Mouse (Mus musculus): ENCODE data around the gene Rnase2a.
"Not testable (repeated sequence)": the region's sequence is repeated elsewhere in the genome, so short reads cannot be mapped to it uniquely, and the experiment has no call there.

Gene Rnase2a

DNA sequence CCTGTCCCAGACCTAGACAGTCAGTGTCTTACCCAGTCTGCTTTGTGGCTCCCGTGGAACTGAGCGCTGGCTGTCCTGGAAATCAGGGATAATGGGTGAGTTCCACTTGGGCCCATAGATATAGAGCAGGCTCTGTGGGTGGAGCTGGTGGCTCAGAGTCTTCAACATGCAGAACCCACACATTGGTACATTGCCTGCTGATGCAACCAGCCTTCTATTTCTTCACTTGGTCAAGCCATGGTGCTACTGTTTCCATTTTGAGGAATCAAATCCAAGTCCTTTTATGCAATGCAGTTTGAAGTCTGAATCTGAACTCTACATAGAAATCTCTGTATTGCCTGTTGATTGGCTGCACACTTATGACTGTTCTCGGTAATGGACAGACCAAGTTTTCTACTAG is at the start of gene Rnase2a:
Gene Rnase2a, minus strand, starts transcription at position 72 of the 400 bp plus-strand sequence.
- no peak for DNase-seq

DNA sequence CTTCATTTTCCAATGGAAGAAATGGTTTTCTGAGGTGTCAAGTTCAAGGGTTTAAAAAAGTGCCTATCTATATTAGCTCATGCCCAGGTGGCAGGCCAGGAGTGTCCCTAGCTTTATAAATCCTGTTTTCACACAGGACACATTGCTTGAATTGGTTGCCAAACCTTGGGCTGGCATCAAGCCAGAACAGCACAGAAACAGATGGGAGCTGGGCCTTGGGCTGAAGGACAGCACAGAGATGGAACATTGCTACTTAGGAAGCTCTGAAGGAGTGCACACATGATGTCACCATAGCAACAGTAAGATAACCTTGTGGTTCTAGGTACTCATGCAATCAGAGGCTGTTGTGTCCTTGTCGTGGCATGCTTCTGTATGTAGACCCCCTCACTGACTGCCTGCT is 35.6 kb upstream of the Rnase2a start:
- no peak for DNase-seq

DNA sequence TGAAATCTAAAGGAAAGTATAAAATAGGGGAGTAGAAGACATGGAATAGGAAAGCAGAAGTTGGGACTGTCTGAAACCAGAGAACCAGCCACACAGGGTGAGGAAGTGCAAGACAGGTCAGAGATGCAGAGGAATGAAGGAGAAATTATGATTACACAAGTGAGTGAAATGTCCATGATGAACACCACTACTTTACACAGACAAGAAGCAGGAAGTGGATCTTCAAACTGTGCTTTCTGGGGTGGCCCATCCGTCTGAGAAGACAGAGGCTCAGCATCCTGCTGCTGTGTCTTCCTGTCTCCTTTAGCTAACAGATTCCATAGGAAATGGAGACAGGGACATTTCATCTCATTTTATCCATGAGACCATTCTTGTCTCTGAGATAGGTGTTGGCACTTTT is 22.6 kb upstream of the Rnase2a start:
- DNase-seq, result not testable (repeated sequence)

DNA sequence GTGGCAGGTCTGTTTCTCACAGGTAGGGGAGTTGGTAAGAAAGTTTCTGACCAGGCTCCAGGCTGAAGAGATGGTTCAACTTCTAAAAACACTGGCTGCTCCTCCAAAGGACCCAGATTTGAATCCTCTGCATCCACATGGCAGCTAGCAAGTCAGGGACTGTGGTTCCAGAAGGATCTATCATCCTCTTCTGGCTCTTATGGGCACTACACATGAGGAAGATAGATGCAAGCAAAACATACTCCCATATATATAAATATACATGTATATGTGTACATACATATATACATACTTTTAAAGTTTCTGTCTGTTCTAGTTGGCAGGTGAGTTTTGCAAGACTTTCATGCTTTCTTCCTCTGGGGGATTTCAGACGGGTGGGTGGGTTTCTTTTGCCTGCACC is 12.8 kb upstream of the Rnase2a start:
- DNase-seq, result no peak

DNA sequence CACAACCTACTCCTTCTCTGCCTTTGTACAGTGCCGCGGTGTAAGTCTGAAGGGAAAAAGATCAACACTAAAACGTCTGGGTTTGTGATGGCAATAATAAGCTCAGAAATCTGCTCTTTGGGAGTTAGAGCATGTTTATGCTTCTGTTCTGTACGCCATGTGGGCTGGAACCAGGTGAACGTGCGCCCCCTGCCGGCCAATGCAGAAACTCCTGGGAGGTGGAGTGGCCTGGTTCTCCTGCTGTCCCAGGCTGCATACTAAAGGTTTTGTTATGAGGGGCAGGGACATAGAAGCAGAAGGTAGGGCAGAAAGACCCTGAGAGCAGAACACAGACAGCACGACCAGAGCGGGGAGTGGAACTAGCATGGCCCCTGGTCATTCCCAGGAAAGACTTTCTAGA is 10.2 kb upstream of the Rnase2a start:
- peak; percentile 43 for DNase-seq

DNA sequence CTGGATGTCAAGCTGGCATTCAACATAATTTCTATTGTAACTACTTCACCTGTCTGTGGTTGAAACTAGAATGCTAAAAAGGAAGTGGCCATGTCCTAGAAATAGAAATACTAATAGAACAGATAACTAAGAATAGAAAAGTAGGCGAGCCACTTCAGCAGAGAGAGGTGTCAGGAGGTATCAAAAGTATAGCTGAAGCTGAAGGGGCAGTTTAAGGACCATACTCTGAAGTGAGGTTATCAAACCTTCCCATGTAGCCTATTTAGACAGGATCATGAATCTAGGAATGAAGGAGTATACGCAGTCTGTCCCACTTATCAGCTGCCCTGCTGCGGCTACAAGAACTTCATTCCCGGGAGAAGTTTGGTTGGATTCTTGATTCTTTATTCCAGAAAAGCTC is 9.8 kb upstream of the Rnase2a start:
- DNase-seq, result no peak

DNA sequence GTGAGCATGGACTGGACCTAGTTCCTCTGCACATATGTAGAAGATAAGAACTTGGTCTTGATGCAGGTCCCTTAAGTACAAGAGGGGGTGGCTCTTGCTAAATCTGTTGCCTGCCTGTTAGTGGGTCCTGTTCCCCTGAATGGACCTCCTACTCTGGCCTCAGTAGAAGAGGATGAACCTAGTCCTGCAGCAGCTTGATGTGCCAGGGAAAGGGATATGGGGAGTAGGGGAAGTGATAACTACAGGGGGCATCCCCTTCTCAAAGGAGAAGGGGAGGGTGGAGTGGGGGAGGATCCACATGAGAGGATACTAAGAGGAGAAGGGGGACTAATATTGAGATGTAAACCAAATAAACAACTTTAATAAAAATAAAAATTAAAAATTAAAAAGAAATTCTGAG is 6.5 kb upstream of the Rnase2a start:
- DNase-seq, result no peak

DNA sequence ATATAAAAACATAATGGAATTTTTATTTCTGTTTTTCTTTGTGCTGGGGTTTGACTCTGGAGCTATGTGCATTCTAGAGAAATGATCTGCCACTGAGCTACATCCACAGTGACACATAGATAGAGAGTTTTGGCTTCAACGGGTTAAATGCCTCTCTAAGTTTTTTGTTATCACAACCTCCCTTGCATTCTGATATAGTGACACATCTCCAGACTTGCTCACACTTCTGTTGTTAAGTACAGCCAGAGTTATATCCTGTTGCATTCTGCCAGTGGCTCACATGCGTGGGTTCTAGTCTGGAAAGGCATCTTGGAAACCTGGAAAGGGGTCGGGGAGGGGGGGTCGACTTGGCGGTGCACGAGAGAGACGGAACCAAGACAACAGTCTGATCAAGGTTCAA is 3.8 kb upstream of the Rnase2a start:
- DNase-seq, result no peak

DNA sequence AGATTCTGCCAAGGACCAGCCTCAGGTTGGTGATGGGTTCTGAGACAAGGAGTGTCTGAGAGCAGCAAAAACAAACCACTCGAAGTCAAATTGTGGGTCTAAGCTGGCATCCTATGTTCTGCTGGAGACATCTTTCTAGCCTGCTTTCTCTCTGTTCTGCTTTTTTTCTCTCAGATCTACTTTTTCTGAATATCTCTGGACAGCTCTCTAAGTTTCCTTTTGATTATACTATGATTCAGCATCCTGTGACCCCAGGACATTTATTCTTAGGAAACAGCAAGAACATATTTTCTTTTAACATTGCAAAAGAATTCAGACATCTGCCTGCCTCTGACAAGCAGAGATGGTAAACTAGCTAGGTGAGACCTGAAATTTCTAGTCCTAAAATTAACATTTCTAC is 2.3 kb downstream of the Rnase2a start:
- no peak for DNase-seq

DNA sequence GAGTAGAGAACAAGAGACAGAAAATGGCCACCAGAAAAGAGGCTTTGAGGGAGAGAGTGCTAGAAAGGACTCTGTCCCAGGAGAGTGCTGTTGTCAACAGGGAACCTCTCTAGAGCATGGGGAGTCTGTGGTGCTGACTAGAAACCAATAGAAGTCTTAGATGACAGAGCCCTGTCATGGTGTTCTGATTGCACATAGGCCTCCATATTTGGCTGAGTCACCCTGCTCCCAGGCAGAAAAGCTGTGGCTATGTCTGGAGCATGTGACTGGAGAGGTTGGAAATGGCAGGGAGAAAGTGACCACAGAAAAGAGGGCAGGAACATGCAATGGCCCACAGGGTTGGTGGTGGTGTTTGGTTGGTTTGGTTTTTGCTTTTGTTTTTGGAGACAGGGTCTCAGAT is 3.7 kb downstream of the Rnase2a start:
- not testable (repeated sequence) for DNase-seq

DNA sequence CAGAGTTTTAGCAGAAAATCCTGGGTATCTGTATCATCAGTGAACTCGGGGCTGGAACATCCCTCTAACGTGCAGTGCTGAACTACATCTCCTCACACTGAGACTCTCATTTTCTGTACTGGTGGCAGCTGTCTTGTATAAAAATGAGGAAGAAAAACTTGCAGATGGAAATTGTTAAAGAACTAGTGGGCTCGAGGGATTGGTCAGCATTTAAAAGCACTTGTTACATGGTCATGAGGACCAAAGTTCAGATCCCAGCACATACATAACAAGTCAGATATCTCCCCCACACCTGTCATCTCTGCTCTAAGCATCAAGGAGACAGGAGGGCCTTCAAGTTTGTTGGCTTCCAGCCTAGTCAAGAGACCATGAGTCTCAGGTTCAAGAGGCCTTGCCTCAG is 5.6 kb downstream of the Rnase2a start:
- no peak for DNase-seq

DNA sequence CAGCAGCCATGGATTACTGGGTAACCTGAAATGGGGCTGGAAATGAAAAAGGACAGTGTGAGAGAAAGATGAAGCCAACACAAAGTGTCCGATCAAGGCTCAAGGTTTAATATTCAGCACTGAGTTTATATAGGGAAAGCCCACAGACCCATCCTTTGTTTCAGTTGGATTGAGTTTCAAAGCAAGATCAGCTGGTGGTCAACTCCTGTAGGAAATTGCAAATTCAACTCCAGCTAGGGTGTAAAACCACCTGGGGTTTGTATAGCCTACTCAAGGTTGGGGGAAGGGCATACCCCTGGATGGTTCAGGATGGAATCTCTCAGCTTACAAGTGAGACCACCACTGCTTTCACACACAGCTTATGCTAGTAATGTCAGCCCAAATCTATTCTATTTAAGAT is 8.2 kb downstream of the Rnase2a start:
- no peak for DNase-seq

DNA sequence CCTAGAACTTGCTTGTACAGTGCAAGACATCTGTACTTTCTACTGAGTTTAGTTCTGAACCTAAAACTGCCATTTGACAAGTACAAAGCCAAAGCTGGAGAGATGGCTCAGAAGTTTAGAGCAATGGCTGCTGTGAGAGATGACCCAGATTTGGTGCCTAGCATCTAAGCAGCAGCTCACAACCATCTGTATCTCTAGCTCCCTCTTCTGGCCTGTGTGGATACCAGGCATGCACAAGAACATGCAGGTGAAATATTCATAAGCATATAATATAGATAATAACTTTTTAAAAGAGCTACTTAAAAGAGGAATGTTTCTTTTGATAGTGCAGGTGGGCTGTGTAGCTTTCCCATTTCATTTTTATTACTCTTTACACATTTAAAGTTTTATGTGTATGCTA is 15.0 kb downstream of the Rnase2a start:
- peak; percentile 22 for DNase-seq

DNA sequence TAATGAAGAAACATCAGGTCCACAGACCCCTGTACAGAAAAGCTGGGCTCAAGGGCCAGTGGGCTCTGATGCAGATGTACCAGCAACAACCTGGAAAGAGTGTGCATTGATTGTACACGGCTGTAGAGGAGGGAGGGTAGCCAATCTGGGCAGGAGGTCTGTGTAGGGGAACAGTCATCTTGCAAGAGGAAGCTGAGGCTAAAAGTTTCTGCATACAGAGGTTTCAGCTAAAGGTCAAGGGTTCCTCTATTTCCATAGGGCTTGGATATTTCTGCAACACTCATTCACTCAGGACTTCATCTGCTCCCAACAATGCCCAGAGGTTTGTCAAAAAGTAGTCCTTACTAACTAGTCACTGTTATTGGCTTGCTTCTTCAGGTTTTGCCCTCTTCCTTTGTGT is 18.4 kb downstream of the Rnase2a start:
- DNase-seq, result not testable (repeated sequence)

DNA sequence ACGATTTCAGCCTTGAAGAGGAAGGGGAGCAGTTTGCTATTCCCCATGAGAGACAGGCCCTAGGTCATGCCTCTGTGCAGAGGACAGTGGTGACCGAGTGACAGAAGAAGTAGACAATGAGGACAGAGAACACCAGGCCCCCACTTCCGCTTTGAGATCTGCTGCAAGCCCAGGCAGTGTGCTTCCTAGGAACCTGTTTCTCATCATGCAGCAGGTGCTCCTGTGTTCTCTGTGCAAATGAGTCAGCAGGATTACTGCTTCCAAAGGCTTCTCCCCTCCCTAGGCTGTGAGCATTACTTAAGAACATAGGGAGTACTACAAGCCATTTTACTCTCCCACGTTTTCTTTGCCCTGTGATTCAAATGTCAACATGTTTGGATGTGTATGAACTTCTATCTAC is 26.3 kb downstream of the Rnase2a start:
- DNase-seq, result not testable (repeated sequence)

DNA sequence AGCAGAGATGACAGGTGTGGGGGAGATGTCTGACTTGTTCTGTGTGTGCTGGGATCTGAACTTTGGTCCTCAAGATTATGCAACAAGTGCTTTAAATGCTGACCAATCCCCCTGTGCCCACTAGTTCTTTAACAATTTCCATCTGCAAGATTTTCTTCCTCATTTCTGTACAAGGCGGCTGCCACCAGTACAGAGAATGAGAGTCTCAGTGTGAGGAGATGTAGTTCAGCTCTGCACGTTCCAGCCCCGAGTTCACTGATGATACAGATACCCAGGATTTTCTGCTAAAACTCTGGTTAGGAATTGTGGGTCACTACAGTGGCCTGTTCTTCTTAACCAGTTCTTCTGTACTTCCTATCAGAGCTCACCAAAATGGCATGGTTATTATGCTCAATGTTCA is 35.8 kb downstream of the Rnase2a start:
- not testable (repeated sequence) for DNase-seq

Data from thymus, postnatal 14 days (tissue).